Mouse (Mus musculus): ENCODE results near the gene Mmel1. TPM values are rescaled to one million over a fixed set of nuclear protein-coding genes. Genes with fewer than 3 reads are reported as not detected.

Mmel1 gene
- total RNA-seq, 2 experiments from 2014 or later, result not detected

DNA sequence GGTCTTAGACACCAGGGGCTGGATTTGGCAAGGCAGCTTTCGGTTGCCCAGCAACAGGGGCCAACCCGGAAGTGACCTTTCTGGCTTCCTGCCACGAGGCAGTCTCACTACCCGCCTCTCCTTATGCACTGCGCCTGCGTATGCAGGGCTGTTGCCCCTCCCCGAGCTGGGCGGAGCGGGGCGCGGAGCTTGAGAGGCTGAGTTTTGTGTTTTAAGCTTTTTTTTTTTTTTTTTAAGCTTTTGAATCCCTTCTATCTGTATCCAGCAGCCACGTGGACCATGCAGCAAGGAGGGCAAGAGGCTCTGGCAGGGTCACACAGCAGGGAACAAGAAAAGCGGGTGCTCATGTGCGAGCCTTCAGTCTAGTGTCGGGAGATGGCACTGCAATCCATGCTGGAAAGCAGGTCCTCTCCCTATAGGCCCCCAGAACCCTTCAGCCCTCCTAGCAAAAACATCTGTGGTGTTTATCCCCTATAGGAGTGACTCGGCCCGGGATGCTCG, 5.1 kb upstream of the Mmel1 start:
- peak; percentile 90 for DNase-seq (ENCODE audit: low spot score)

DNA sequence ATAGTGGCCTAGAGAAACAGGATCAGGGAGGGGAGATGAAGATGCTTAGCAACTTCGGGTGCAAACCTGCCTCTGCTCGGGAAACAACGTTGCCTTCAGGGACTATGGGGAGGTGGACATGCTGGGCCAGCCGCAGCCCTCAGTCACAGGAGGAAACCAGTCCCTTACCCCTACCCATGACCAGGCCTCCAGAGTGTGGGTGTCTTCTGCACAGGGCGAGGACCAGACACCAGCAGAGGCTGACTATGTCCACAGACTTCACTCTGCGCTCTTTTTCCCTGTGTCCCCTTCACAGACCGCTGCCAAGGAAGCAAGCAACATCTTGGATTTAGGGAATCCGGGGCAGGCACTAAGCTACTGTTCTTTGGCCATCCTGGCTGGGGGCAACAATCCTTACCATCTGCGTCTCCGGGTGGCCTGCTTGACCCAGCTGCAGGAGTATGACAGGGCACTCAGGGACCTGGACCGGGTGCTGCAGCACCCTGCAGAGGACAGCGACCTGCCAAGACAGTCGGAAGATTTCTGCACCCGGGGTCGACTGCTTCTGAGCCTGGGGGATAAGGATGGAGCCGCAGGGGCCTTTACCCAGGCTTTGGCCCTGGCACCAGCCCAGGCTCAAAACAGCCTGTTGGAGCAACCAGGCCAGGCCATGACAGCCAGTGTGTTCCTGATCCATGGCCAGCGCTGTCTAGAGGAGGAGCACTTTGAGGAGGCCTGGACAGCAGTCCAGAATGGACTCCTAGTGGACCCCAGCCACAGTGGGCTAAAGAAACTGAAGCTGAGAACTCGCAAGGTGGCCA, 4.2 kb upstream of the Mmel1 start:
- no peak for DNase-seq (ENCODE audit: low spot score)

DNA sequence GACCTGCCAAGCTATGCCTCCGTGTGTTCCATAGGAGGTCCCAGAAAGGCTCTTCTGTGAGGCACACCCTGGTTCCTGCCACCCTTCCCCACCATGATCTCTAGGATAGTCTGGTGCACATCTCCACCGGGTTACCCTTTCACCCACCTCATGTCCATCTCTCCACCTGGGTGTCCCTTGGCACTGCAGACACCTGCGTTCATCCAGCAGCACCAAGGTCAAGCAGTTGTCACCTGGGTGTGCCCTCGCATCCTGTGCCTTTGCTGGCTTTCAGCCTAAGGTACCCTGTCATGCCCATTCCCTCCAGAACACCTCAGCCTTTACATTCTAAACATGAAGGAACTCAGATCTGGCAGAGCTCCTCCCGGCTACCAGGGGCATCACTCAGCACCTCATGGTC, 3.0 kb upstream of the Mmel1 start:
- no peak for DNase-seq (ENCODE audit: low spot score)

DNA sequence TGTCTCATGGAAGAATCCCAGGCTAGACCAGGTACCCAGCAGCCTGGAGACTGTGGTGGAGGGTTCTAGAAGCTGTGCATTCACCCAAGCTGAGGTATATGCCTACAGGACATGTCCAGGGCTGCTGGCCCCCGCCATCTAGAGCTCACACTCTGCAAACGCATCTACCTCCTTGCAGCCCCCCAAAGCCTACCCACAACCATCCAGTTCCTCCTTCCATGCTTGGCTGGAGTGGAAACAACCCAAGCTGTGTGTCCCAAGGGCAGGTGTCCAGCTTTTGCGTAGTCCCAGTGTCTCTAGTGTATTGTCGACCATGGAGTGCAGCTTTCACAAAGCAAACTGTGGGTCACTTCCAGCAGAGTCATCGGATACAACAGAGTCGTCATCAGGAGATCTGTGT, 2.1 kb upstream of the Mmel1 start:
- DNase-seq (ENCODE audit: low spot score), result no peak

DNA sequence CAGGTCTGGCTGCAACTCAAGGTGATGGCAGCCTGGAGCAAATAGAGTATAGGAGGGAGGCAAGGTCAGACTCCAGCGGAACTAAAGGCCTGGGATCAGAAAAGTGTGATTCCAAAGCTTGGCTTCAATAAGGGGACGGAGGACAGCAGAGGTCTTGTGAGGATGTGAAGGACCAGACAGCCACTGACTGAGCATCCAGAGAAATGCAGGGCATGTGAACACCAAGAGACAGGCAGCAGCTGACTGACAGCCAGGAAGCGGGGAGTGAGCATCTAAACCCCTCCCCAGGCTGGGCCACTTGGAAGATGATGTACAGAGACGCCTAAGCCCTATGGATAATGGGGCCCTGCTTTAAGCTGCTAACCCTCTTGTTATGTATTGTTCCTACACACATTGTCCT, 1.3 kb downstream of the Mmel1 start:
- DNase-seq (ENCODE audit: low spot score), result no peak

DNA sequence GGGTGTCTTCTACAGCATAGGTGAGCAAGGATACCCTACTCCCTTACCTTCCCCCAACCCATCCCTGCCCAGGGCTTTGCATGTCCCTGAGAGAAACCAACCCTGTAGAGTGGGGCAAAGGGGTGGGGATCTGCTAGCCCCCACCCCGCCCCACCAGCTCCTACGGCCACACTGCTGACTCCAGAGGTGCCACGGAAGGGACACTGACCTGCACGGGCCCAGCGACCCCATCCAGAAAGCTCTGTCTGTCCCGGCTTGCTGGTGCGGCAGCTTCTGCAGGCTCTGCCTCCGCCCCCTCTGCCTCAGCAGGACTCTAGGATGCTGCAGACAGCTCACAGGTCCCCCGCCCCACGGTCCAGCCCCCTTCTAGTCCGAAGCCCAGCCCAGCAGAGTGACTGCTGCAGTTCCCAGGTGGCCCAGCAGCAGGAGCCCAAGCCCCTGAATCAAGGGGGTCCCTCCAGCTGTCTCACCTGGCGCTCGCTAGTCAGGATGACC, 2.4 kb downstream of the Mmel1 start:
- DNase-seq (ENCODE audit: low spot score), result no peak

DNA sequence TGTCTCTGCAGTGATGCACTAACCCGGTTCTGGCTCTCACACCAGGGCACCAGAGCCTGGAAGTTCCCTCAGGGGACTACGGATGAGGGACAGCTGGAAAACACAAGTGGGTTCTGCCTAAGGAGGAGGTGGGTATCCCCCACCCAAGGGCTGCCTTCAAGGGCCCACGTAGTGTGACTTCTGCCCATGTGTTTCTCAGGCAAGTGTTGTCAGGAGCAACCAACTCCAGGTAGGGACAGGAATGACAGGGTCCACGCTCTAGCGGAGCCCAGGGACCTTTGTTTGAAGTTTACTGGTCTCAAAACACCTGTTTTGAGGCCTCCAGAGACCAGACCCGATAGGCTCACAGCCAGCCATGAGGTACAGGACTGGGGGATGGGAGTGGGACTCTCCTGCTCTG, 3.8 kb downstream of the Mmel1 start:
- DNase-seq (ENCODE audit: low spot score), result no peak

DNA sequence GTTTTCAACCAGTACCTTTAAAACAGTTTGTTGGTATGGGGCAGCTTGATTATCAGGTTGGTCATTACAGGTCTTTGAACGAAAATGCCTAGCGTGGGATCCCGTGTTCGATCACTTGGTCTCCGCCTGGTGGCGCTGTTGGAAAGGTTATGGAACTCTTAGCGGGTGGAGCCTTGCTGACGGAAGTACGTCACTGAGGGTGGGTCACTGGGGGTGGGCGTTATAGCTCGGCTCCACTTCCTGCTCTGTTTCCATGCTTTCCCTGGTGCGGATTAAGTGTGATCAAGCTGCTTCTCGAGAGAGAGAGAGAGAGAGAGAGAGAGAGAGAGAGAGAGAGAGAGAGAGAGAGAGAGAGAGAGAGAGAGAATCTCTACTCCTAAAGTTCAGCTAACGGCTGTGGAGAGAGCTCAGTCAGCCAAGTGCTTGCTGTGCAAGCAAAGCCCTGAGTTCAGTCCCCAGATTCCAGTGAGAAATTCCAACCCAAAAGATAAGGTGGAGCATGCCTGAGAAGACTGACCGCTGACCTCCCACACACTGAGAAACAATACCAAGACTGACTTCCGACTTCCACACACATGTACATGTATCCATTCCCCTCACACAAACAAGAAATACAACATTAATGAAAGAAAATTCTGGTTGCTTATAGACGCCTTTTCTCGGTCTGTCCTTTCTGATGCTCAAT, 8.6 kb downstream of the Mmel1 start:
- DNase-seq (ENCODE audit: low spot score), result peak; percentile 94

DNA sequence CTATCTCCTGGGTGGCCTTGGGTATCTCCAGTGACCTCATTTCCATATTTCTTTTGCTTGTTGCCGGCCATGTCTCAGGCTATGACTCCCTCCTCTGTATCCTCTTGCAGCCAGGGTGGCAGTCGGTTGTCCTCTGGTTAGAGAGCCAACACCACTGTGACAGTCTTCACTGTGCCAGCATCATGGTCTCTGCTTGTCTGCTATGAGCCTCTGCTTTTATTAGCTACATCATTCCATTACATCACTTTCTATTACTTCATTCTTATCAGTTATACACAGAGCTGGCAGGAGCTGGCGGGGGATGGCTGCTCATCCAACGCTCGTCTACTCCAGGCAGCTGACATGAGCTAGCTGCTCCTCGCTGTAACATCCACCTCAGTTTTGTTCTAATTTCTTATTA, 11.3 kb downstream of the Mmel1 start:
- no peak for DNase-seq (ENCODE audit: low spot score)

DNA sequence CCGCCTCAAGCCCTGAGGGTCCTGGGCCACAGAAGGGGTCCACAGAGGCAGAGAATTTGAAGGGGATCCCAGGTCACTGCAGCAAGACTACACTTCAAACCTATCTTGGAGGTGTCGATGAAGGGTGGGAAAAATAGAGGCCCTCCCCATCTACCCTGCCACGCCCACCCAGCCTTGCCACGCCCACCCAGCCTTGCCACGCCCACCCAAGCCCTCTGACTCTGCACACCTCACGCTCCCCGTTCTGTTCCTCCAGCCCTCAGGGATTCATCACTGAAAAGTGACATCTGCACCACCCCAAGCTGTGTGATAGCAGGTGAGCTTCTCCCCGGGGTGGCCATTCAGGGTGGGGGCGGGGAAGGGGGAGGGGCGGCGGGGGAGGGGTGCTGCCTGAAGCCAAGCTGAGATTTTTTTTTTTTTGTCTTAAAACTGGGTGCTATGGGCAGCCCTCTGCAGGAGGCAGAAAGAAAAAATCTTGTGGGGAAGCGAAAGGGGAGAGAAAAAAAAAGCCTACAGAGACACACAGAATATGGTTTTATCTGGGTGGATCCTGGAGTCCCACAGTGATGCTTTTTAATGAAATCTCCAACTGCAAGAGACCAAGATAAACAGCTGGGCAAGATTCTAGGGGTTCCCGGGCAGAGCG, 12.8 kb downstream of the Mmel1 start:
- DNase-seq (ENCODE audit: low spot score), result no peak

DNA sequence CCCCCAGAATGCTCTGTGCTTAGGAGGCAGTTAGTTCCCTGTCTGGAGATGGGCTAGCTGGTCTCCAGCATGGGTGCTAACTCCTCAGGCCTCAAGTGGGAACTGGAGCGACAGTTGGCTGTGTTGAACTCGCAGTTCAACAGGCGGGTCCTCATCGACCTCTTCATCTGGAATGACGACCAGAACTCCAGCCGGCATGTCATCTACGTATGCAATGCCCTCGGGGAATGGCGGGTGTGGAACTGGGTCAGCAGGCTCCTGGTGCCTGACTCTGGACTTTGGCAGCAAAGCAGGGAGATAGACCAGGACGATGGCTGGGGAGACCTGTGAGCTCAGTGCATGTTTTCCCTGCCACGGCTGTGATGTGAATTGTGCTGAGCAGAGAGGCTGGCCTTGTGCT, 16.0 kb downstream of the Mmel1 start:
- no peak for DNase-seq (ENCODE audit: low spot score)

DNA sequence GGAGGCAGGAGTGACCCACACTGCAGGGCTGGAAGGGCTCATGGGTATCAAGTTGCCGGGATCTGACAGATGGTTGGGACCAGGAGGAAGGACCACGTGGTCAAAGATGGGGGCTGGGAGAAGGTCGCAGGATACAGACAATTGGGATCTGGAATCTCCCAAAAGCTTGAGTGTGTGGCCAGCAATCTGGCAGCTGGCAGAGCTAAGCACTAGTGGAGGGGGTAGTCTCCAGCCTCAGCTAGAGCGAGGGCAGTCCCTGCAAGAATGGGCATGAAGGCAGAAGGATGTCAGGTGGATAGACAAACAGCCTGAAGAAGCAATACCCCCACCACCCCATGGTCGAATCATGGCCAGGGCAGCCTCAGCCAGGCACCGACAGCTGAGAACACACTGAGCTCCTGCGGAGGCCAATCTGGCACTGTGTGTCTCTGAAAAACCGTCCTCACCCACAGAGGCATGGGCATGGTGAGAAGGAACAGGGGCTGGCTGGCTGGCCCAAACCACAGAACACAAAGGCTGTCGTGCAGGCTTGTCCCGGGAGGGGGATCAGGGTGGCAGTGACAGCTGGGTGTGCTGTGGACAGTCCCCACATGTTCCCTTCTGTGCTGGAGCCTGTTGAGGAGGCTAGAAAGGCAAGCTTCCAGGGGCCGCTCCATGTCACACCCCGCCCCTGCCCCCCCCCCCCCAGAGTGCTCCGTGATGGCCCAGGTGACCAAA, 17.6 kb downstream of the Mmel1 start:
- no peak for DNase-seq (ENCODE audit: low spot score)

DNA sequence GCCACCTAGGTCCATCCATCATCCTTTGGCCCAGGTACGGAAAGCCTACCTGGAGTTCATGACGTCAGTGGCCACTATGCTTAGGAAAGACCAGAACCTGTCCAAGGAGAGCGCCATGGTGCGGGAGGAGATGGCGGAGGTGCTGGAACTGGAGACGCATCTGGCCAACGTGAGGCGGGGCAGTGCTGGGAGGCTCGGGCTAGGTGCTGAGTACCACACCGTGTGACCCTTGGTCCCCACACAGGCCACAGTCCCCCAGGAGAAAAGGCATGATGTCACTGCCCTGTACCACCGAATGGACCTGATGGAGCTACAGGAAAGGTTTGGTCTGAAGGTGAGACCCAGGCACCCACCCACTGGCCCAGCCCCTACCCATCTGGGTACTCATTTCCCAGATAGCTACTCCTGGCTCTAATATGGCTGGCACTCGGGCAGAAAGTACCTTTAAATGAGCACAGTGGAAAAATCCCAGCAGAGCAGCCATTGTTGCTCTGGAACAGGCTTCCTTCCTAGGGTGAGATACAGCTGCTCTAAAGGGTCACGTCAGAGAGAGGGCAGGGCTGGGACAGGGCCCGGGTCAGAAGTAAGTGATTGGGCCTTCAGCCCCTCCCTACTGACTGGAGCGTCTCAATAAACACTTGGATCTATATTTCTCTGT, 18.3 kb downstream of the Mmel1 start:
- DNase-seq (ENCODE audit: low spot score), result no peak

DNA sequence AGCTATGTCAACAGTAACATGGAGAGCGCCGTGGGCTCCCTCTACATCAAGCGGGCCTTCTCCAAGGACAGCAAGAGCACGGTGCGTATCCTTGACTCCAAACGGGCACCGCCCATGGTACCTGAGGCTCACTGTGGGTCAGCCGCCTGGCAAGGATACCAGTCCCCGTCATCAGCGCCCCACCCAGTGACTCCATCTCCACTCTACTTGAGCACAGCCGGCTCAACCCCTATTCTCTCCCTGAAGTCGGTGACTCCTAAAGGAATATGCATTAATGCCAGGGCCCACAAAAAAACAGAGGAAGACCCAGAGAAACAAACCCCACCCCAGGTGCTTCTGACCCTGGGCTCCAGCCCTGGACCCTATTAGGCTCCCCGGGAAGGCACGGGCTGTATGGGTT, 21.5 kb downstream of the Mmel1 start:
- DNase-seq (ENCODE audit: low spot score), result no peak

DNA sequence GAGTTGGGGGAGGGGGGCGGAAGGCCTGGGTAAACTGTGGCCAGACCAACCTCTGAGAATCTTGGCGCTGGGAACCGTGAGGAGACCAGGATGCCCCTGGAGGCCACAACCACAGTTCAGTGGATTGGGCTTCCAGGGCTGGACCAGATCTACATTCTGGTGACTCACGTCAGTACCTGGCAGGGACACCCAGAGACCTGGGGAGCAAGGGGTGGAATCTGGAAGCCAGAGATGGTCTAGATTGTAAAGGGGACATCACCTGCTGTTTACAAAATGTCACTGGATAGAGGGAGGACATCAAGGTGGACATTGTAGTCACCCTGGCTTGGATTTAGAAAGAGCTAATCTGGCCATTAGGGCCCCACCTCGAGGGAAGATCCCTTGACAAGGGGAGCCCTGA, 26.2 kb downstream of the Mmel1 start:
- no peak for DNase-seq (ENCODE audit: low spot score)

DNA sequence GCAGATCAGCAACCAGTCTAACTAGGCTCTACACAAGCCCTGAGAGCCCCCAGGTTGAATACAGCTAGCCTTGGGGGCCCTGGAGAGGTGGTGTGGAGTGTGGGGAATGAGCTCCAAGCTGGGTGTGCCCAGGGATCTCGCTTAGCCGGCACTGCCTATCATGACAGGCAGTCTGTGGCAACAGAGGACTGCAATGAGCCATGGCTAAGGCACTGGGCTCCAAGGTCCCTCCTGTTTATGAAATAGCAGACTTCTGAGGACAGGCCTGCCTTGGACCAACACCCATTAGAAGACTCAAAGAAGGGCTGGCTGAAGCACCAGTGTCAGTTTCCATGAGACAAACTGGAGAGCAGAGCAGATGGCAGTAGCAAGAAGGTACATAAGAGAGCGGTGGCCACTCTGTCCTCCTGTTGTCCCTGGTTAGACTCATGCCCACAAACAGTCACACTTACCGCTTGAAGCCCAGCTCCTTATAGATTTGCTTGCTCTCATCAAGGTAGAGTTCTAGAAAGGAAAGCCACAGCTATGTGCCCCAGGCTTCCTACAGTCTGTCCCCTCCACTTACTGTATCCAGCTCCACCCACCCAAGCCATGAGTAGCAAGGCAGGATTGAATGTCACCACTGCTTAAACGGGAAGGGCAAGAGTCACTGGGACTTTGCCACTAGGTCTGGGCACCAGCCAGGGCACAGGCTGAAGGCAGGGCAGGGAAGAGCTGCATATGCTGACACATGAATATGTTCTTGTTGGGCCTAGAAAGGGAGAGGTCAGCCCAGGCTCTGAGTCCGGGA, 28.5 kb downstream of the Mmel1 start:
- DNase-seq (ENCODE audit: low spot score), result peak; percentile 79

DNA sequence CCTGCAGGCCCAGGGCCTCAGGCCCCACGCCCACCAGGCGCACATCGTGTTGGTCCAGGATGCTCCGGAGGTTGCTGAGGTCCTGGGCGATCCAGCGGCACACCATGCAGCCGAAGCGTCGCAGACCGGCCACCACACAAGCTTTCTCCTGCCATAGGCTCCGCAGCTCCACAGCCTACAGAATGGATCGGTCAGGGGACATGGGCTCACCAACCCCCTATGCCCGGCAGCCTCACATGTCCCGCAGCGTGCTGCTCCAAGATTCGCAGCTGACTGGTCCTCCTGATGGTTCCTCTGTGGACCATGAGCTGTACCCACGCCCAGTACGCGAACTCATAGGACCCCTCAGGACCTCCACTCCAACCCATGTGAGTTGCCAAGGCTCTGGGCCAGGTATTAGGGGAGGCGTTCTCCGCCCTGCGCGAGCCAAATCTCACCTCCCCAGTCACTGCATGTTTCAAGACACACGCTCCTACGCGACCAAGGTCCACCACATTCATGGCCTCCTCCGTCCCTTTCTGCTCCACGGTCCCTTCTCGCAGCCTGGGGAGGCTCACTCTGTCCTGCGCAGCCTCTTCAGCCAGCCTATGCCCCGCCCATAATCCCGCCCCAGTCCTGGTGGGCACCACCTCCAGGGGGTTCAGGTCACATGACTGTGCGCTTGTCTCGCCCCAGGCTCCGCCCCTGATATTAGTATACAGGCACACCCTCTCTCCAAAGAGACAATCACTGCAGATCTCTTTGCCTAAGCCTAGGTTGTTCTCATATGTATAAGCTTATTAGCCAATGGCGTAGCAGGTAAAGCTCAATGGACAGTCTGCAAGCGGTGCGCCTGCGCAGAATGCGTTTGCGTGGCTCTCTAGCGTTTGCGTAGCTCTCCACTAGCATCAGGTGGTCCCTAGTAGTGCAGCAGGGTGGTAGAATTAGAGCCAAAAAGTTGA, 29.4 kb downstream of the Mmel1 start, which contains the start of gene Fam213b:
Fam213b (minus strand) TSS at position 630 of the 941 bp plus-strand sequence.
- DNase-seq (ENCODE audit: low spot score), result peak; percentile 77

DNA sequence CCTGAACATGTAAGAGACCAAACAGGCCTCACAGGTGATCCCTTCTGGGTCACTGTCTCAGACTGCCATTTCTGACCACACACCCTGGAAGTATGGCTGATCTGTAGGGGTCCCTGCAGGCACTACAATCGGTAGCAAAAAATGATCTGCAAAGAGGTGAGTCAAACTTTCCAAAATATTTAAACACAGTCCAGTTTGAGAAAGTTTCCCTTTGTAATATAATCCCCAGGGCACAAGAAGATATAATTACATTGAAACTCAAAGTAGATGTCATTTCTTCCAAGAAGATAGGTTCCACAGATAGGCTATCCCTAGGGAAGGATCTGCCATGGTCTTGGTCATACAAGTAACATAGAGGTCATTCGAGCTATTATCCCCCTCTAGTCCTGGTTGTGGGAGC, 33.0 kb downstream of the Mmel1 start:
- DNase-seq (ENCODE audit: low spot score), result no peak
